Mouse (Mus musculus) midbrain, embryonic 10.5 days (tissue): ENCODE data around the gene Kcnn4. TPM values are rescaled to one million over a fixed set of nuclear protein-coding genes. Genes with fewer than 3 reads are reported as not detected.
"Not testable (repeated sequence)": the region's sequence is repeated elsewhere in the genome, so short reads cannot be mapped to it uniquely, and the experiment has no call there.

ENCODE experiments used
- DNase-seq: peaks from one replicate; pipeline ENCODE4 v3.0.0-alpha.2; 2017; ENCODE audit warnings: low spot score
- H3K27ac ChIP-seq: fragments of 300-500 bp; sonication (generic); replicated peaks from 2 replicates; pipeline ENCODE4 v1.5.1; 2016; ENCODE audit warnings: mild to moderate bottlenecking
- H3K27me3 ChIP-seq: fragments of 300-500 bp; sonication (generic); 2 replicates; pipeline ENCODE4 v1.6.1; 2016; ENCODE audit warnings: low read depth, mild to moderate bottlenecking; ENCODE audit not compliant: poor library complexity, severe bottlenecking
- H3K36me3 ChIP-seq: fragments of 300-500 bp; sonication (generic); 2 replicates; pipeline ENCODE4 v1.6.1; 2016; ENCODE audit warnings: mild to moderate bottlenecking, moderate library complexity
- H3K4me1 ChIP-seq: fragments of 300-500 bp; sonication (generic); 2 replicates; pipeline ENCODE4 v1.6.1; 2016
- H3K4me3 ChIP-seq: fragments of 300-500 bp; sonication (generic); 2 replicates; pipeline ENCODE4 v1.5.1; 2016; ENCODE audit warnings: mild to moderate bottlenecking, moderate library complexity
- H3K9me3 ChIP-seq: fragments of 300-500 bp; sonication (generic); replicated peaks from 2 replicates; pipeline ENCODE4 v1.6.1; 2016; ENCODE audit warnings: mild to moderate bottlenecking
- WGBS: fragments of 180-500 bp; shearing (Covaris S2); methylation state at CpG from one replicate; pipeline ENCODE4 v1.1.7; 2016; 5-methylcytosine and 5-hydroxymethylcytosine counted together
- polyA plus RNA-seq: library from polyadenylated mRNA; unstranded; fragments of >200 nt; fragmentation: Nextera tagmentation; extraction: Ambion mirVana; gene quantifications from 2 replicates; pipeline ENCODE4 v1.2.1, GENCODE M21; 2016

Kcnn4 gene
- polyA plus RNA-seq, 1 experiment from 2014 or later, result 4.0 TPM

- peaks cover 20% of the 10 kb centered on the region for H3K4me1 ChIP-seq
- no peaks in the 10 kb centered on the region for H3K27me3 ChIP-seq
- peaks cover 42% of the 10 kb centered on the region for H3K36me3 ChIP-seq
- peak overlapping the region; percentile 93 for H3K27ac ChIP-seq
- H3K9me3 ChIP-seq, result peaks cover 10% of the 10 kb centered on the region
- no peak for DNase-seq
- 24% methylated on average over 3 of the region's 3 CpGs for WGBS
- H3K4me3 ChIP-seq, result peak overlapping the region; percentile 66
These were observed 30.0 kb downstream of the Kcnn4 start for GRCm38 (mm10) chr7:24400082-24400452.

DNA sequence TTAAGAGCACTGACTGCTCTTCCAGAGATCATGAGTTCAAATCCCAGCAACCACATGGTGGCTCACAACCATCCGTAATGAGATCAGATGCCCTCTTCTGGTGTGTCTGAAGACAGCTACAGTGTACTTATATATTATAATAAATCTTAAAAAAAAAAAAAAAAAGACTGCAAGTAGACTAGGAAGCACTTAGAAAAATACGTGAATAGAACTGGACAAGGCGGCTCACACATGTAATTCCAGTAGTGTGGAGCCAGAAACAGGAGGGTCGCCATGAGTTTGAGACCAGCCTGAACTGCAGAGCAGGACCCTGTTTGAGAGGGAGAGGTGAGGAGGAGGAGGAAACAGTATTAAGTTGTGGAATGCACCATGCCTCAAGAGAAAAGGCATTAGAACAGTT lies 30.4 kb downstream of the Kcnn4 start:
- H3K36me3 ChIP-seq, result peaks cover 46% of the 10 kb centered on the region
- 91% methylated on average over 4 of the region's 4 CpGs for WGBS
- not testable (repeated sequence) for H3K27ac ChIP-seq, H3K27me3 ChIP-seq, H3K9me3 ChIP-seq, DNase-seq
- peaks cover 20% of the 10 kb centered on the region for H3K4me1 ChIP-seq
- H3K4me3 ChIP-seq, result peak overlapping the region; percentile 66

GRCm38 (mm10) chr7:24402851-24403250 lies 32.8 kb downstream of the Kcnn4 start:
- H3K4me3 ChIP-seq, result no peak overlapping the region
- H3K27me3 ChIP-seq, result no peaks in the 10 kb centered on the region
- H3K36me3 ChIP-seq, result peaks cover 66% of the 10 kb centered on the region
- peaks cover 10% of the 10 kb centered on the region for H3K9me3 ChIP-seq
- no peak overlapping the region for H3K27ac ChIP-seq
- 94% methylated on average over 9 of the region's 9 CpGs for WGBS
- peaks cover 20% of the 10 kb centered on the region for H3K4me1 ChIP-seq
- DNase-seq, result no peak

DNA sequence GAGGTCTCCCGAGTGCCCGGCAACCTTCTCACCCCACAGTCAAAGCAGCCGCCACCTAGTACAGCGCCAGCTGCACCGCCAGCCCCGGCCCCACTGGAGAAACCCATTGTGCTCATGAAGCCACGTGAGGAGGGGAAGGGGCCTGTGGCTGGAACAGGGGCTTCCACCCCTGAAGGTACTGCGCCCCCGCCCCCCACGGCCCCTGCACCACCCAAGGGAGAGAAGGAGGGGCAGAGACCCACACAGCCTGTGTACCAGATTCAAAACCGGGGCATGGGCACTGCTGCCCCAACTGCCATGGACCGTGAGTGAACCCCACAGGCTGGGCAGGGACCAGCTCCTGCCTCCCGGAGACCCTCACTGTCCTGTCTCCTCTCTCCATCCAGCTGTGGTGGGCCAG lies 35.6 kb downstream of the Kcnn4 start:
- WGBS, result 93% methylated on average over 13 of the region's 13 CpGs
- peaks cover 10% of the 10 kb centered on the region for H3K4me1 ChIP-seq
- H3K27me3 ChIP-seq, result no peaks in the 10 kb centered on the region
- H3K36me3 ChIP-seq, result peaks cover 82% of the 10 kb centered on the region
- no peak for DNase-seq
- no peak overlapping the region for H3K4me3 ChIP-seq
- peaks cover 10% of the 10 kb centered on the region for H3K9me3 ChIP-seq
- H3K27ac ChIP-seq, result no peak overlapping the region

GRCm38 (mm10) chr7:24406528-24407344 lies 36.7 kb downstream of the Kcnn4 start:
- H3K4me3 ChIP-seq, result no peak overlapping the region
- H3K27me3 ChIP-seq, result no peaks in the 10 kb centered on the region
- peak; percentile 56 for DNase-seq
- H3K36me3 ChIP-seq, result peaks cover 76% of the 10 kb centered on the region
- H3K9me3 ChIP-seq, result peaks cover 10% of the 10 kb centered on the region
- no peaks in the 10 kb centered on the region for H3K4me1 ChIP-seq
- 54% methylated on average over 5 of the region's 5 CpGs for WGBS
- no peak overlapping the region for H3K27ac ChIP-seq

DNA sequence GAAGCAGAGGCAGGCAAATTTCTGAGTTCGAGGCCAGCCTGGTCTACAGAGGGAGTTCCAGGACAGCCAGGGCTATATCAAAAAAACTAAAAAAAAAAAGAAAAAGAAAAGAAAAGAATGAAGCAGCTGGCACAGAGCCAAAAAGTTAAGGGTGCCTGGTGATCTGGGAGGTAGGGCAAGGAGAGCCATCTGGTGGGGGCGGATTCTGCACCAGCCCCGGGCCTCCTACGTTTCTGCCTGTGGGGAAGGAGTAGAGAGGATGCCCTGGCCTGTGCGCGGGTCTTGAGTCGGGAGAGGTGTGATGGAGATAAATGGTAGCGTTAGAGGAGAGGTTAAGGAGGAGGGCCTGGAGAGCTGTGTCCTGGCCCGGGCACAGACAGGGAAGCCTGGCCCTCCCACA lies 38.1 kb downstream of the Kcnn4 start:
- no peaks in the 10 kb centered on the region for H3K27me3 ChIP-seq
- no peak overlapping the region for H3K4me3 ChIP-seq
- 96% methylated on average over 9 of the region's 9 CpGs for WGBS
- H3K4me1 ChIP-seq, result no peaks in the 10 kb centered on the region
- 0 out of 2 replicates have a peak, but pooled peaks cover 2% of the 10 kb centered on the region for H3K9me3 ChIP-seq
- no peak for DNase-seq
- no peak overlapping the region for H3K27ac ChIP-seq
- peaks cover 73% of the 10 kb centered on the region for H3K36me3 ChIP-seq

DNA sequence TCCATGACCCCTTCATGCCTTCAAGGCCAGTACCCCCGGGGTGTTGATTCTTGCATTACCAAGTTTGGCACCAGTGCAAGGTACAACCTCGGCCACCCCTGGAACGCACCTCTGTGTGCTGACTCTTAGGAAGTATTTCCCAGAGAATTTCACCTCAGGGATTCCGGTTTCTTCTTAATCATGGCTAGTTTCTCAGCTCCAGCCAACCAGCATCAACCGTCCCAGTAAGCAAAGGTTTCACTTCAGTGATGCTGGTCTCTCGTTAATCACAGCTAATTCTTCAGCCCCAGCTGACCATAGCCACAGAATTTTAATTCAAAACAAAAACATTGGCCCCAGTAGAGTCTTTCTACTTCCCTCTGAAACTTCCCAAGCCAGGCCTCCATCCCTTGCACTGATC lies 40.1 kb downstream of the Kcnn4 start:
- Histone ChIP-seq H3K27me3 (no peaks in the 10 kb centered on the region), H3K4me1 (no peaks in the 10 kb centered on the region), H3K27ac (no peak overlapping the region), H3K4me3 (no peak overlapping the region), H3K9me3 (0 out of 2 replicates have a peak, but pooled peaks cover 2% of the 10 kb centered on the region), H3K36me3 (peaks cover 68% of the 10 kb centered on the region)
- WGBS, result 93% methylated on average over 6 of the region's 6 CpGs
- DNase-seq, result no peak

DNA sequence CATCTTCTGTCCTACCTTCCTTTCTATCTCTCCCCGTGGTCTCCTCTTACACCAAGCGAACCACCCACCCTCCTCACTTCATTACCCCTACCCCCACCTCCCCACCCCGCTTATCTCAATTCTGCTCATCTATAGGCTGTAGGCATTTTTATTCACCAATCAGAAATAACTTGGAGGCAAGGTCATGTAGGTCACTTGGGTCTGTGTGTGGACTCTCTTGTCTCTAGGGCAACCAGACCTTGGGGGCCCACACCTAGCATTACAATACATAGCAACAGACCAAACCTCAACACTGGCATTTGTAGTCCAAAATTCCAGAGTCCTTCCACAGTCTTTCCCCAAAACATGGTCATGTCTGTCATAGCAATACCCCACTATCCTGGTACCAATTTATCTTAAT lies 40.8 kb downstream of the Kcnn4 start:
- DNase-seq, result no peak
- Histone ChIP-seq H3K36me3 (peaks cover 68% of the 10 kb centered on the region), H3K4me3 (no peak overlapping the region), H3K27ac (no peak overlapping the region), H3K4me1 (no peaks in the 10 kb centered on the region), H3K9me3 (0 out of 2 replicates have a peak, but pooled peaks cover 2% of the 10 kb centered on the region), H3K27me3 (no peaks in the 10 kb centered on the region)
- WGBS, result 86% methylated on average over 3 of the region's 3 CpGs

- no peak for DNase-seq
- Histone ChIP-seq H3K36me3 (peaks cover 59% of the 10 kb centered on the region), H3K4me1 (peaks cover 11% of the 10 kb centered on the region), H3K27me3 (no peaks in the 10 kb centered on the region), H3K9me3 (0 out of 2 replicates have a peak, but pooled peaks cover 2% of the 10 kb centered on the region), H3K4me3 (no peak overlapping the region), H3K27ac (no peak overlapping the region)
- WGBS, result 91% methylated on average over 3 of the region's 3 CpGs
These were observed 43.6 kb downstream of the Kcnn4 start for GRCm38 (mm10) chr7:24413630-24414029.

GRCm38 (mm10) chr7:24415261-24415660 lies 45.2 kb downstream of the Kcnn4 start:
- no peak overlapping the region for H3K27ac ChIP-seq
- DNase-seq, result no peak

DNA sequence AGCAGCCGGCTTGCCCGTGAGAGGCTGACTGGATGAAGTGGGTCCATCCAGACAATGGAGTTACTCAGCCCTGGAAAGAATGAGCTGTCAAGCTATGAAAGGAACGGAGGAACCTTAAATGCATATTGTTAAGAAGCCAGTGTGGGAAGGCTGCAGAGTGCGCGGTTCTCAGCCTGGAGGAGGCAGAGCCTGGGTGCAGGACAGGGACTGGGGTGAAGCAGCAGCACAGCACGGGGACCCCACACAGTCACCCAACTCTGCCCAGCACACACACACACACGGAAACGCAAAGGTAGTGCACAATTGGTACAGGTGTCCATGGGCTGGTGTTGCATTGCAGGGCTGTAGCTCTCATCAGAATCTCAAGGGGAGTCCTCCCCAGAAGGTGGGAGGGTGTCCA lies 49.5 kb downstream of the Kcnn4 start:
- Histone ChIP-seq H3K9me3 (no peaks in the 10 kb centered on the region), H3K27me3 (no peaks in the 10 kb centered on the region), H3K27ac (peak overlapping the region; percentile 83), H3K4me1 (peaks cover 56% of the 10 kb centered on the region), H3K4me3 (peak overlapping the region; percentile 16; the same call in 1 of the 2 replicates), H3K36me3 (peaks cover 65% of the 10 kb centered on the region)
- WGBS, result 67% methylated on average over 8 of the region's 8 CpGs
- DNase-seq, result no peak

More at GRCm38 (mm10) chr7:24415261-24415660, 45.2 kb downstream of the Kcnn4 start:
- peaks cover 27% of the 10 kb centered on the region for H3K4me1 ChIP-seq
- H3K27me3 ChIP-seq, result no peaks in the 10 kb centered on the region
- 84% methylated on average over 7 of the region's 7 CpGs for WGBS
- H3K36me3 ChIP-seq, result peaks cover 57% of the 10 kb centered on the region
- 0 out of 2 replicates have a peak, but pooled peaks cover 2% of the 10 kb centered on the region for H3K9me3 ChIP-seq
- H3K4me3 ChIP-seq, result no peak overlapping the region

GRCm38 (mm10) chr7:24421648-24422047 lies 51.6 kb downstream of the Kcnn4 start:
- Histone ChIP-seq H3K9me3 (no peaks in the 10 kb centered on the region), H3K27me3 (no peaks in the 10 kb centered on the region), H3K27ac (peak overlapping the region; percentile 83), H3K36me3 (peaks cover 46% of the 10 kb centered on the region), H3K4me1 (peaks cover 54% of the 10 kb centered on the region), H3K4me3 (no peak overlapping the region)
- DNase-seq, result no peak
- WGBS, result 74% methylated on average over 7 of the region's 7 CpGs

GRCm38 (mm10) chr7:24422251-24422650 lies 52.2 kb downstream of the Kcnn4 start:
- Histone ChIP-seq H3K36me3 (peaks cover 40% of the 10 kb centered on the region), H3K27ac (peak overlapping the region; percentile 83), H3K4me1 (peaks cover 53% of the 10 kb centered on the region), H3K27me3 (no peaks in the 10 kb centered on the region), H3K9me3 (no peaks in the 10 kb centered on the region), H3K4me3 (no peak overlapping the region)
- DNase-seq, result no peak
- 62% methylated on average over 8 of the region's 8 CpGs for WGBS
